Mouse (Mus musculus) hindbrain, embryonic 11.5 days (tissue): ENCODE measurements around the gene Nadk2. TPM values are rescaled to one million over a fixed set of nuclear protein-coding genes. Genes with fewer than 3 reads are reported as not detected.
A peak's percentile ranks its signal among the peaks of the same experiment; 100 is the strongest.

ENCODE experiments used
- ATAC-seq: fragments of 200-750 bp; cut with Nextera tagmentation; 2 replicates; pipeline ENCODE4 v1.8.0; 2017; ENCODE audit warnings: mild to moderate bottlenecking, moderate TSS enrichment, moderate library complexity; ENCODE audit not compliant: low FRiP score
- DNase-seq: peaks from one replicate; pipeline ENCODE4 v3.0.0-alpha.2; 2015; ENCODE audit warnings: low spot score
- H3K27ac ChIP-seq: fragments of 300-500 bp; sonication (generic); 2 replicates; pipeline ENCODE4 v1.5.1; 2014; ENCODE audit warnings: mild to moderate bottlenecking, low read depth, low read length
- H3K27me3 ChIP-seq: fragments of 300-500 bp; sonication (generic); 2 replicates; pipeline ENCODE4 v1.6.1; 2014; ENCODE audit warnings: mild to moderate bottlenecking, low read length, moderate library complexity, mixed read lengths; ENCODE audit not compliant: control insufficient read depth, insufficient read depth
- H3K36me3 ChIP-seq: fragments of 300-500 bp; sonication (generic); 2 replicates; pipeline ENCODE4 v1.6.1; 2014; ENCODE audit warnings: mild to moderate bottlenecking, low read length, moderate library complexity, mixed read lengths; ENCODE audit not compliant: control insufficient read depth, insufficient read depth
- H3K4me1 ChIP-seq: fragments of 300-500 bp; sonication (generic); replicated peaks from 2 replicates; pipeline ENCODE4 v1.6.1; 2014; ENCODE audit warnings: low read length, mixed read lengths; ENCODE audit not compliant: control insufficient read depth, insufficient read depth
- H3K4me2 ChIP-seq: fragments of 300-500 bp; sonication (generic); replicated peaks from 2 replicates; pipeline ENCODE4 v1.6.1; 2014; ENCODE audit warnings: mild to moderate bottlenecking, low read depth, low read length
- H3K4me3 ChIP-seq: fragments of 300-500 bp; sonication (generic); 2 replicates; pipeline ENCODE4 v1.5.1; 2014; ENCODE audit warnings: low read depth, low read length
- H3K9ac ChIP-seq: fragments of 300-500 bp; sonication (generic); 2 replicates; pipeline ENCODE4 v1.6.1; 2014; ENCODE audit warnings: low read depth, low read length
- H3K9me3 ChIP-seq: fragments of 300-500 bp; sonication (generic); 2 replicates; pipeline ENCODE4 v1.6.1; 2016; ENCODE audit warnings: low read length; ENCODE audit not compliant: control insufficient read depth
- WGBS: fragments of 180-500 bp; shearing (Covaris S2); extraction: QIAGEN DNeasy Blood & Tissue Kit; methylation state at CpG from one replicate; pipeline ENCODE4 v1.1.7; 2014; 5-methylcytosine and 5-hydroxymethylcytosine counted together
- polyA plus RNA-seq: library from polyadenylated mRNA; unstranded; fragments of >200 nt; fragmentation: Nextera tagmentation; extraction: Ambion mirVana; gene quantifications from 2 replicates; pipeline ENCODE4 v1.2.1, GENCODE M21; 2014

The Nadk2 gene
- polyA plus RNA-seq, 1 experiment from 2014 or later = 32.9 TPM

- Histone ChIP-seq H3K36me3 (no peaks in the 10 kb centered on the region), H3K27me3 (no peaks in the 10 kb centered on the region), H3K9me3 (no peaks in the 10 kb centered on the region), H3K4me2 (peak overlapping the region; percentile 65; the same call in 1 of the 2 replicates), H3K4me3 (peak overlapping the region; percentile 89; the same call in 1 of the 2 replicates), H3K27ac (no peak overlapping the region), H3K4me1 (peaks cover 2% of the 10 kb centered on the region), H3K9ac (no peak overlapping the region)
- 56% methylated on average over 12 of the region's 12 CpGs for WGBS
- DNase-seq (no peak), ATAC-seq (no peak)
These were observed 2.1 kb downstream of the Nadk2 start for GRCm38 (mm10) chr15:9073067-9073608.

- DNase-seq (no peak), ATAC-seq (no peak)
- no peak overlapping the region for H3K27ac ChIP-seq
- no peak overlapping the region for H3K4me3 ChIP-seq
- WGBS = 89% methylated on average over 5 of the region's 5 CpGs
- no peaks in the 10 kb centered on the region for H3K27me3 ChIP-seq
- no peak overlapping the region for H3K9ac ChIP-seq
- H3K9me3 ChIP-seq = no peaks in the 10 kb centered on the region
- H3K36me3 ChIP-seq = no peaks in the 10 kb centered on the region
- peaks cover 2% of the 10 kb centered on the region for H3K4me1 ChIP-seq
- H3K4me2 ChIP-seq = no peak overlapping the region
These were observed 2.6 kb downstream of the Nadk2 start for GRCm38 (mm10) chr15:9073684-9074083.

GRCm38 (mm10) chr15:9074139-9074538 lies 3.1 kb downstream of the Nadk2 start:
- DNase-seq (no peak), ATAC-seq (no peak)
- no peaks in the 10 kb centered on the region for H3K36me3 ChIP-seq
- H3K9ac ChIP-seq = no peak overlapping the region
- 35% methylated on average over 2 of the region's 2 CpGs for WGBS
- peaks cover 2% of the 10 kb centered on the region for H3K4me1 ChIP-seq
- no peak overlapping the region for H3K4me2 ChIP-seq
- no peaks in the 10 kb centered on the region for H3K9me3 ChIP-seq
- H3K27ac ChIP-seq = no peak overlapping the region
- H3K27me3 ChIP-seq = no peaks in the 10 kb centered on the region
- no peak overlapping the region for H3K4me3 ChIP-seq

DNA sequence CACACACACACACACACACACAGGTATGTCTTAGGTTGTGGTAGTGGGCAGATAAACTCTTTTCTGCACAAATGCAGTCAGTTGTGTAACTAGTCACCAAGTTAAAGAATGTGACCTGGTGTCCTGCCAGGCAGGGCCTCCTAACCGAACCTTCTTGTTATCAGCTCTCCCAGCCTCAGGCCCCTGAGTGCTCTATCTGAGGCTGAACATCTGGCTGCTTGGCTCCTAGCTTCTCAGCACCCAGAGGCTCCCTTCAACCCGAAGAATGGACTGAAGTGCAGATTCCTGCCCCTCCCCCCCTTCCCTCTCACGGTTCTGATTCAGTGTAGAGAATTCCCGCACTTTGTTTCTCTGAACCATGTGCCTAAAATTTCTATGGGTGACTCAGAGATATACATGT lies 3.6 kb downstream of the Nadk2 start:
- H3K36me3 ChIP-seq = no peaks in the 10 kb centered on the region
- H3K27ac ChIP-seq = no peak overlapping the region
- no peak for ATAC-seq
- no peaks in the 10 kb centered on the region for H3K9me3 ChIP-seq
- DNase-seq = no peak
- no peaks in the 10 kb centered on the region for H3K27me3 ChIP-seq
- H3K9ac ChIP-seq = 0 out of 2 replicates have a peak overlapping the region, but pooled peaks have one; percentile 19
- 15% methylated on average over 4 of the region's 4 CpGs for WGBS
- no peak overlapping the region for H3K4me2 ChIP-seq
- H3K4me1 ChIP-seq = peaks cover 2% of the 10 kb centered on the region
- H3K4me3 ChIP-seq = no peak overlapping the region

GRCm38 (mm10) chr15:9075608-9076200 lies 4.6 kb downstream of the Nadk2 start:
- H3K27me3 ChIP-seq = no peaks in the 10 kb centered on the region
- H3K4me2 ChIP-seq = no peak overlapping the region
- no peaks in the 10 kb centered on the region for H3K9me3 ChIP-seq
- no peak for ATAC-seq
- no peak for DNase-seq
- H3K36me3 ChIP-seq = no peaks in the 10 kb centered on the region
- 74% methylated on average over 14 of the region's 14 CpGs for whole genome bisulfite sequencing
- peaks cover 2% of the 10 kb centered on the region for H3K4me1 ChIP-seq
- no peak overlapping the region for H3K9ac ChIP-seq
- H3K27ac ChIP-seq = no peak overlapping the region
- no peak overlapping the region for H3K4me3 ChIP-seq

DNA sequence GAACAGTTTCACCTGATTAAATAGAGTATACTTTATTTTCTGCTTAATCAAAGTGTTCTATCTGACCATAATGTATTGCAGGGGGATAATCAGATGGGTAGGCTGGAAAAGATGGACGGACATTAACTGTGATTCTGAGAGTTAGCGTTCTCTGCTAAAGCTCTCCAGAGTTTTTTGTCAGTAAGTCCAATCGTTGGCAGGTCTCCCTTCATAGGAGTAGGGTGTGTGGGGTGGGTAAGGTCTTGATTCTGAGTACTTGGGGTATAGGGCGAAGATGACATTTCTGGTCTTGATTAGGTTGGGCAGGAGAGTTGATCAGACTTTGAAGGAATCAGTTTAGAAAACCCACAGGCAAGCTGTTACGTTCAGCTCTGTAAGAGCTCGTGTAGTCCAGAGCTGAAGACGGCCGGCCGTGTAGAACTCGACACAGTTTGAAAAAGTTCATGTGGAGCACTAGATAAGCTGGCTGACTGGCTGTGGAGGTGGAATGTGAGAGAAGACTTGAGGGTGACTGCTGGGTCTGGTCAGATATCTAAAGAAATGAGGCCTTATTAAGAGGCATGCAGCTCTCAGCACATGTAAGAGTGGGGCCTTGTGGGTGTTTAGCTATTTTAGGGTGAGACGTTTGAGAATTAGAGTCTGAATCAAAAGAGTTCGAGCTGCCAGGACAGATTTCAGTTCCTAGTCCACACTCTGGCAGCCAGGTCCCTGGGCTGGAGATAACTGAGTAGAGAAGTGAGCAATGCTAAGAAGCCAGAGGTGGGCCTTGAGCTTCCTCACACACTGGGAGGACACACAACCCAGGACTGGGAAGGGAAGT lies 7.6 kb downstream of the Nadk2 start:
- DNase-seq (no peak), ATAC-seq (peak; percentile 33; the same call in 1 of the 2 replicates)
- whole genome bisulfite sequencing = 78% methylated on average over 12 of the region's 12 CpGs
- no peak overlapping the region for H3K4me3 ChIP-seq
- no peaks in the 10 kb centered on the region for H3K9me3 ChIP-seq
- H3K4me2 ChIP-seq = no peak overlapping the region
- H3K27ac ChIP-seq = no peak overlapping the region
- no peaks in the 10 kb centered on the region for H3K27me3 ChIP-seq
- peaks cover 2% of the 10 kb centered on the region for H3K4me1 ChIP-seq
- no peak overlapping the region for H3K9ac ChIP-seq
- H3K36me3 ChIP-seq = no peaks in the 10 kb centered on the region

GRCm38 (mm10) chr15:9079626-9080025 lies 8.6 kb downstream of the Nadk2 start:
- ATAC-seq = no peak
- no peak overlapping the region for H3K4me2 ChIP-seq
- H3K27me3 ChIP-seq = no peaks in the 10 kb centered on the region
- no peaks in the 10 kb centered on the region for H3K36me3 ChIP-seq
- no peaks in the 10 kb centered on the region for H3K9me3 ChIP-seq
- peaks cover 2% of the 10 kb centered on the region for H3K4me1 ChIP-seq
- H3K4me3 ChIP-seq = no peak overlapping the region
- H3K9ac ChIP-seq = no peak overlapping the region
- 60% methylated on average over 5 of the region's 5 CpGs for WGBS
- DNase-seq = no peak
- H3K27ac ChIP-seq = no peak overlapping the region

- DNase-seq = no peak
- no peaks in the 10 kb centered on the region; the same call in 1 of the 2 replicates for H3K4me1 ChIP-seq
- ATAC-seq = no peak
- no peaks in the 10 kb centered on the region for H3K27me3 ChIP-seq
- 76% methylated on average over 4 of the region's 4 CpGs for WGBS
- no peak overlapping the region for H3K4me3 ChIP-seq
- H3K9ac ChIP-seq = no peak overlapping the region
- H3K36me3 ChIP-seq = no peaks in the 10 kb centered on the region
- H3K4me2 ChIP-seq = no peak overlapping the region
- H3K9me3 ChIP-seq = no peaks in the 10 kb centered on the region
- H3K27ac ChIP-seq = no peak overlapping the region
These were observed 9.1 kb downstream of the Nadk2 start for GRCm38 (mm10) chr15:9080206-9080605.
